Mouse (Mus musculus) monocyte, adult 5-6 weeks (primary cell): ENCODE data around the gene Dnaic1. TPM values are rescaled to one million over a fixed set of nuclear protein-coding genes. Genes with fewer than 3 reads are reported as not detected.

Source experiments
- ATAC-seq: fragments of 153-309, 156-312 bp; replicated peaks from 2 replicates; pipeline ENCODE4 v1.8.0; 2017; ENCODE audit warnings: mild to moderate bottlenecking; ENCODE audit not compliant: low TSS enrichment, insufficient number of reproducible peaks, severe bottlenecking, poor library complexity, low FRiP score
- total RNA-seq: library from RNA; stranded (forward); fragments of 200-1000, 200-491, 200-594 nt; gene quantifications from 3 replicates; pipeline ENCODE4 v1.2.3, GENCODE M21; 2017

The Dnaic1 gene
- total RNA-seq: not detected in 3 replicates

GRCm38 (mm10) chr4:41569411-41569885, at the start of gene Dnaic1, which contains the start of gene Fam219a:
TSS of gene Dnaic1 (plus strand) at chr4:41569775.
TSS of gene Fam219a (minus strand) at chr4:41569538.
- ATAC-seq: peak; percentile 98

DNA sequence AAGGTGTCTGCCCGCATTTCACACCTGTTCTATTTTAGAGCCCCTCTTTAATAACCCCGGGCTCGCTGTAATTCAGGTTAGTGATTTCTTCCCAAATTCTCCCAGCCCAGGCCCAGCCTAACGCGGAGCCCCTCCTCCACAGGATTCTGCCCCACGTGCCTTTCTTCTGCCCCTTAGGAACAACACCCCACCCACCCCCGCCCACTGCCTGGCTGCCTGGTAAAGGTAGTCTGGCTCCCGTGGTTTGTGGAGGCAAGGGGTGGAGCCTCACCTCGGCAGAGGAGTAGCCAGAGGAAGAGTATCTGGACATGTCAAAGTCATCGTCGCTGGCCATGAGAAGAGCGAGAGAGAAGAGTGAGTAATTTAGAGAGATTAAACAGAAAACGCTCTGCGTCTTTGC, 48.9 kb upstream of the Dnaic1 start:
- ATAC-seq: no peak

- ATAC-seq: no peak
Observed at GRCm38 (mm10) chr4:41522136-41522535, 47.4 kb upstream of the Dnaic1 start.

DNA sequence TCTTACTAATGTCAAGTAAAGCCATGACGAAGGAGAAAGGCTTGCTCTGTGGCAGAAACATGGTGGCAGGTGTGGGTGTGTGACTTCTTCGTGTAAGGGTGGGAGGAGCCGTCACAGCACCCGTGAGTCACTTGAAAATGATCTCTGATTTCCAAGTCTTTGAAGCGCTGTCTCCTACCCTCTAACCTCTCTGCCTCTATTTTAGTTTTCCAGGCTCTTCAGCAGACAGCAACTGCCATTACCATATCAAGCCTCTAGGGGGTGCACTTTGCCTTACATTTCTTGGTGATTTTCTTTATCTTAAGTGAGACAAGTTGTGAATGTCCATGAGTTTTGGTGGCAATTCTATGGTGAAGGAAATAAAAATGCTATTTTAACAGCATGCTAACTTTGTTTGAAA, 46.8 kb upstream of the Dnaic1 start:
- ATAC-seq: no peak

DNA sequence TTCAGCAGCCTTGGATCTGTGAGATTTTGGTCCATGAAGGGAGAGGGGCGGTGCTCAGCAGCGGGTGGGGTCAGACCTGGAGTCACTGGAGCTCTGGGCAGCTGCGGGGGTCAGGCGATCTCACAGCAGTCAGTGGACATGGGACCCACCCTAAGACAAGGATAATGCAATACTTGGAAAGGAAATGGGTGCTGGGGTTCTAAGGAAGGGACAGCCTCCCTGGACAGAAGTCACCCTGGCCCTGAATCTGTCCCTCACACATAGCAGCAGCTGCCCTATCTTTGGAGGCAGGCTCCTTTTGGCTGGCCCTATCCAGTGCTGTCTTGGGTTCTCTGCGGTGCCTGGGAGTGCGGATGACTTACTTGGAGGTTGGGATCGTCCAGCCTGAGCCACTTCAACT, 45.7 kb upstream of the Dnaic1 start:
- ATAC-seq: no peak

DNA sequence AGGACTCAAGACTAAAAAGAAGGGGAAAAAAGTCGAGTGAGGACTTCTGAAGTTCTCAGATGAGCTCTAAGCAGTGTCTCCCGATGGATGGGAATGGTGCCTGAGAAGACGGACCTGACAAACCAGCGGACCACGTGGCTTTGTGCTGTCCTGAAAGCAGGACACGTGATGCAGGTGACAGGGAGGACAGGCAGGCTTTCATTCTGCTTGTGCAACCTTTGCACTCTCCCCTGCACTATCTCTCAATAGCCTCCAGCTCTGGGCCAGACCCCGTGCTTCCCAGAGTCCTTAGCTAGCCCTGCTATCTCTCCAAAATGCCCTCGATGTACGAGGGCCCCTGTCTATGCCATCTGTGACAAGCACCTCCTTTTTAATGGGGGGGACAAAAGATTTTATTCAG, 44.7 kb upstream of the Dnaic1 start:
- no peak for ATAC-seq

DNA sequence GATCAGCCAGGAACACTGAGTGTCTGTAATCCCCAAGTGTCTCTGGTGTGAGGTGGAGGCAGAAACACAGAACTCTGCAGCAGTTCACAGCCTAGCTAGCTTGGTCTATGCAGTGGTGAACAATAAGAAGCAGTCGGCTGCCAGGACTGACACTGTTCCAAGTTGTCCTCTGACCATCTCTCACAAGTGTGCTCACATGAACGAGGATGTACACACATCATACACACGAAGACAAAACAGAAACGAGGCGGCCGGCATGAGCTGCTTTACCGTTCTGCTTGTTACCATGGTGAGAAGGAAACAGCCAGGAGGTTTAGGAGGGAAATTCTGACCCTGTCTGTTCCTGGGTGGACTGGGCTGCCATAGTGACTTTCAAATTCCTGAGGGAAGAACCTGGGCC, 43.0 kb upstream of the Dnaic1 start:
- ATAC-seq: no peak

DNA sequence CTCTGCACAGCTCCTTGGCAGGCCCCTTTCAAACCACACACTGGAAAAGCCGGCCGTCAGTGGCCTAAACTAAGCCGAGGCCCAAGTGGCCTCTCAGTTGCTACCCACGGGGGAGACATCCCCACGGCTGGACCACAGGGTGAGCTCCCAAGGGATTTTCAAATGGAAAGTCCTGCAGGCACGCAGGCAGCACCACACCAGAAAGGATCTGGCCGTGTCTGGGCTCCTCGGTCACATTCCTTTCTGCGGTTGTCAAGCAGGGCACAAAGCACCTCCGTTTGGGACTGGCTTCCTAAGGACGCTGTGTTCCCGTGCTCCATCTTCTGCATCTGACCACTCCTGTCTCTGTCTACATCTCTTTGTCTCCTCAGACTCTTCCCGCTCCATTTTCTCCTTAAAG, 42.5 kb upstream of the Dnaic1 start:
- ATAC-seq: no peak

GRCm38 (mm10) chr4:41527996-41528395, 41.6 kb upstream of the Dnaic1 start:
- ATAC-seq: no peak

- no peak for ATAC-seq
Observed at GRCm38 (mm10) chr4:41532420-41532819, 37.2 kb upstream of the Dnaic1 start.

DNA sequence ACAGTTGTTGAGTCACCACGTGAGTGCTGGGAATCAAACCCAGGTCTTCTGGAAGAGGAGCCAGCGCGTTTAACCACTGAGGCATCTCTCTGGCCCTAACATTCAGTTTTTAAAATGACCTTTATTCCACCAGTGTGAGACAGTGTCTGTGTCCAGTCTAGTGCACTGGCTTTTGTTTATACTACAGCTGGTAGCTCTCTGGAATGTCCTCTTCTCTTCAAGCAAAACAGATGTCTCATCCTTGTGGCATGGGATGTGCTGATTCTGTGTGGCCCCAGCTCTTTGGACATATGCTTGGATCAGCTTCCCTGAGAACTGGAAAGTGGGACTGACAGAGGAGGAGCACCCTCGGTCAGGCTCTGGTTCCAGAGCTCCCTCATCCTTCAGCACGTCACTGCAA, 34.7 kb upstream of the Dnaic1 start:
- no peak for ATAC-seq

GRCm38 (mm10) chr4:41542136-41542535, 27.4 kb upstream of the Dnaic1 start:
- no peak for ATAC-seq

- no peak for ATAC-seq
Observed at GRCm38 (mm10) chr4:41545985-41546384, 23.6 kb upstream of the Dnaic1 start.

DNA sequence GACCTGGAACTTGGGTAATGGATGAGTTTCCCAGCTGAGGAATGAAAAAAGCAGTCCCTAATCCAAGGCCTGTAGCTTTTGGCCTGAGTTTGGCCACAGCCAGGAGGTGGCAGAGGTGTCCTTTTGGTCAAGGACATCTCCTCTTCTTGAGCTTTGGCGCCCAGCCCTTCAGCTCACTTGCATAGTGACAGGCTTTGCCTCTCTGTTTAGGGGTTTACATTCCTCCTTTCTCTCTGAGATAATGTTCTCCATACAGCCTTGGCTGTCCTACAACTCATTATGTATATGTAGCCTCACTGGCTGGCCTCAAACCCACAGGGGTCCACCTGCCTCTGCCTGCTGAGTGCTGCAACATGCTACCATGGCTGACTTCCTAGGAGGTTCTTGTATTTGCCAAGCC, 22.5 kb upstream of the Dnaic1 start:
- ATAC-seq: no peak

DNA sequence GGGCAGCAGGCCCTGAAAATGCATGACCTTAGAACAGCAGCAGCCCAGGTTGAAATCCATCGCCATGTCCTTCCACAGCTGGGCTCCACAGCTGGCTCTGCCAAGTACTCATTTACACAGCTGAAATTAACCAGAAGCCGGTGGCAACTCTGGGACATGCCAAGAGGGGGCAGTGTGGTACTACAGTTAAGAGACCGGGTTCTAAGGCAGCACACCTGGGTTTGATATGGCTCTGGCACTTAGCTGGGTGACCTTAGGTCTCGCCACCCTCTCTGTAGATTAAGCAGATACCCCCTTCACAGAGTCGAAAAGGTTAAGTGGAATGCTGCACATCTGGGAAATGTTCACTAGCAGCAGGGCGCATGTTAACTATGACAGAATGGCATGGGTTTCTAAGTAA, 17.0 kb upstream of the Dnaic1 start:
- peak; percentile 70 for ATAC-seq

DNA sequence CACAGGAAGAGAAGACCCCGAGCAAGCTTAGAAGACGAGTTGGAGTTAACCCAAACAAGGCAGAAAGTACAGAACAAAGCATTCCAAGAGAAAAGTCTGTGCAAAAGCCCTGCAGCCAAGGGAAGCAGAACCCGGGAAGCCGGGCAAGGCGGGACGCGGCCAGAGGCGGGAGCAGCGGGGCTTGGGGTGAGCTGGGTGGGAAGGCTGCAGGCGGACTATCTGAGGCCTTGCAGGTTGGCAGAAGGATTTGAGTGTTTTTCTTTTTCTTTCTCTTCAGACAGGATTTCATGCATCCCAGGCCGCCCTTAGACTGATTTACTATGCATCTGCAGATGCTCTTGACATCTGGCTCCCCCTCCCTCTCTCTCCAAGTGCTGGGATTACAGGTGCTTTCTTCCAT, 16.5 kb upstream of the Dnaic1 start:
- no peak for ATAC-seq

DNA sequence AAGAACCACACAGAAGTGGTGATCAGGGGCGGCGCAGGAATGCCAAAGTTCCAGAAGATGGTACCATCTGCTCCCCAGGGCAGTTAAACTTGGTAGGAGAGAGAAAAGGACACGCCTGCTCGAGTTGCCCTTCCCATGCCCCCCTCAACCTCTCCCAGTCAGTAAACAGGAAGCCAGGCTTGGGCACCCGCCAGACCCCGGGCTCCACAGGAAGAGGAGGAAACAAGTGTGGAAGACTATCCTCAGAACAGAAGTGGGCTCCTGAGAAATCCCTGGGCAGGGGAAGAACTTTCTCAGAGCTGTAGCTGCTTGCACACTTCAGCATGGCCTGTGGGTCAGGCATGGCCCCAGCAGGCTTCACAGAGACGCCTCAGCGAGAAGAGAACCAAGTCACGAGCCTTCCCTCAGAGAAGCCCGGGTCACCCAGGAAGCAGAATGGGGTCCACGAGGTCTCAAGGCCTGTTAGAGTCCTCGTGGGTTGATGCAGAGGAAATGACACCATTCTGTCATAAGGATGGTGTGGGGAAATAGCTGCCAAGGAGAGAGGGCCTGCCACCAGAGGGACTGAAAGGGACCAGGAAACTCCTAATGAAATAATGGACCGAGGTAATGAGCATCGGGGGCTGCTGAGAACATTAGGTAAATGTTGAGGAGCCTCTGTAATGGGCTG, 14.4 kb upstream of the Dnaic1 start:
- ATAC-seq: no peak

DNA sequence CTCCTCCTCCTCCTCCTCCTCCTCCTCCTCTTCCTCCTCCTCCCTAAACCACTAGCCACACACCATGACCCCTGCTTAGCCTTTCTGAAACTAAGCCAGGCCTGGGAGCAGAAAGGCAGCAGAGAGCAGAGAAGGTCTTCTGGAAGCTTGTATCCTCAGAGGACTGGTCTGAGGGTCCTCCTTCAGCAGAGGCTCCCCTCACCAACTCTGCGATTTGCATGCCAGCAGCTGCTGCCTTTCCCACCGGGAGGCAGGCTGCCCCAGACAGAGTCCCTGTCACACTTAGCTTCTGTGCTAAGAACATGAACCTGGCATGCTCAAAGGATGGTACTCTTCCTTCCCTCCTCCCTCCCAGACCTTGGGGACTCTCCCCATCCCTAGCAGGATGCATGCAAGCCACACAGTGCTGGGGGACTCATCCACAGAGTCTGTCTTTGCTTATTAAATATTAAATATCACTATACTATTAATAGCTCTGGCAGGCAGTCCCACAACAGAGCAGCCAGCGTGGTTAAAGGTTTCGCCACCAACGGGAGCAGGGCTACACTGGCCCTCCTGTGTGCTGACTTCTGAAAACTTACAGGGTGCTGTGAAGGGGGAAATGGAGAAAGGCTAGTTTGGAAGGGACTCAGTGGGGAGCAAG, 13.1 kb upstream of the Dnaic1 start:
- ATAC-seq: no peak

- ATAC-seq: no peak
Observed at GRCm38 (mm10) chr4:41557092-41557491, 12.5 kb upstream of the Dnaic1 start.

- ATAC-seq: no peak
Observed at GRCm38 (mm10) chr4:41563297-41563696, 6.3 kb upstream of the Dnaic1 start.
